Mouse (Mus musculus) CH12.LX (cell line): Measurements from ENCODE around the gene Sipa1l3.

Experiments used
- BHLHE40 ChIP-seq: IDR thresholded peaks from 2 replicates; pipeline ENCODE4 v1.6.1; 2011; ENCODE audit warnings: mild to moderate bottlenecking, low read depth, low read length, improper control_type of control experiment
- CTCF ChIP-seq, 2 experiments: IDR thresholded peaks in 1 of 2; conservative IDR thresholded peaks in 1 of 2; 2 replicates each; pipeline ENCODE4 v1.5.1; 2011 to 2012; ENCODE audit warnings: low read depth in 2 of 2, low read length in 2 of 2, improper control_type of control experiment in 1 of 2, inconsistent platforms in 1 of 2, mild to moderate bottlenecking in 1 of 2, moderate library complexity in 1 of 2
- E2F4 ChIP-seq: IDR thresholded peaks from 2 replicates; pipeline ENCODE4 v1.6.1; 2011; ENCODE audit warnings: low read depth, low read length, improper control_type of control experiment; ENCODE audit not compliant: insufficient replicate concordance
- EP300 ChIP-seq: IDR thresholded peaks from 2 replicates; pipeline ENCODE4 v1.6.1; 2011; ENCODE audit warnings: low read length, improper control_type of control experiment
- JUND ChIP-seq: conservative IDR thresholded peaks from 2 replicates; pipeline ENCODE4 v1.6.1; 2011; ENCODE audit warnings: low read depth, low read length, improper control_type of control experiment
- MAX ChIP-seq: IDR thresholded peaks from 2 replicates; pipeline ENCODE4 v1.6.1; 2011; ENCODE audit warnings: low read length, improper control_type of control experiment
- POLR2A ChIP-seq: IDR thresholded peaks from 2 replicates; pipeline ENCODE4 v1.6.1; 2011; ENCODE audit warnings: low read depth, mild to moderate bottlenecking, improper control_type of control experiment, low read length
- POLR2AphosphoS2 ChIP-seq: IDR thresholded peaks from 2 replicates; pipeline ENCODE4 v1.6.1; 2011; ENCODE audit warnings: low read depth, low read length, improper control_type of control experiment
- USF1 ChIP-seq: IDR thresholded peaks from 2 replicates; pipeline ENCODE4 v1.6.1; 2014; ENCODE audit warnings: low read depth, mild to moderate bottlenecking, inconsistent platforms, low read length, improper control_type of control experiment
- USF2 ChIP-seq: conservative IDR thresholded peaks from 2 replicates; pipeline ENCODE4 v1.6.1; 2011; ENCODE audit warnings: low read depth, low read length, improper control_type of control experiment
- ZC3H11A ChIP-seq: IDR thresholded peaks from 2 replicates; pipeline ENCODE4 v1.6.1; 2012; ENCODE audit warnings: low read depth, mild to moderate bottlenecking, inconsistent platforms, low read length, improper control_type of control experiment

DNA sequence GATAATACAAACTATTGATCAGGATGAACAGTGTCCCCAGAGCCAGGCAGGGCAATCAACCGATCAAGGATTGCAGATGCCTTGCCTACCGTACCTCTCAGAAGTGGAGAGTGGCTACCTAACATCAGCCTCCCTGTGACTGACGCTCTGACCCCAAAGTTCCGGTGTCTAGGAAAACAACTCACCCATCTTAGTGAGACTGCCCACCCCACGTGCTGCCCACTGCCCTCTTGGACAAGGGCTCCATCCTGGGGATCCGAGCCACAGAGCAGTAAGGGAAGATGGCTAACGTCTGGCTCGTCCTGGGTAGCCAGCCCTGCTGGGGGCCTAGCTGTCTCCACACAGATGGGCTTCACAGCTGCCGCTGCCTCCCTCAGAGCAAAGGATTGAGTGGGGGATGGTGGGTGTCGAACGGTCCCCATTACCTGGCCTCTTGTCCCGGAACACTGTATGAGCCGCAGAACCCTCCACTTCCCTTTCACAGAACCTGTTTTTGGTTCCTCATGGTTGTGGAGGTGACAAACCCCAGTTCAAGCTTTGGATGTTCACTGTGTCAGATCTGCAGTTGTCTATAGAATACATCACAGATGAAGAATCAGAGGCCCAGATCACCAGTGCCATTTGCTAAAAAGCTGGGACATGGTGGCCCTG lies 224.2 kb downstream of the Sipa1l3 start:
- TF ChIP-seq ZC3H11A (no peak), CTCF (conservative IDR thresholded peaks at IDR 0.05 in 1 of 2, IDR thresholded peaks at IDR 0.05 in 1 of 2; ENCODE audit: low read depth in 2 of 2, low read length in 2 of 2) (no peak), POLR2A (no peak), POLR2AphosphoS2 (no peak), MAX (no peak), E2F4 (no peak), JUND (no peak), USF2 (no peak), USF1 (no peak), EP300 (peak; percentile 61), BHLHE40 (no peak)
